Mouse (Mus musculus): ENCODE results near the gene Ifnar1. TPM values are rescaled to one million over a fixed set of nuclear protein-coding genes. Genes with fewer than 3 reads are reported as not detected.
"Not testable (repeated sequence)": the region's sequence is repeated elsewhere in the genome, so short reads cannot be mapped to it uniquely, and the experiment has no call there.

Ifnar1 gene
- total RNA-seq (2021), result 80.3 and 82.7 TPM in 2 replicates
- long read RNA-seq, experiment 1, transcript Ifnar1-201 (11 exons, 3,909 nt), result major isoform, 29 of 40 reads
- long read RNA-seq, experiment 1, partial matches to known transcripts, result 2 of 40 reads
- long read RNA-seq, experiment 1, other reads (novel, unspliced or antisense), result 7 of 40 reads
- long read RNA-seq, experiment 2, transcript Ifnar1-201 (11 exons, 3,909 nt), result major isoform, 19 of 31 reads
- long read RNA-seq, experiment 2, partial matches to known transcripts, result 4 of 31 reads
- long read RNA-seq, experiment 2, other reads (novel, unspliced or antisense), result 6 of 31 reads

GRCm38 (mm10) chr16:91484808-91485700 is at the start of gene Ifnar1:
Gene Ifnar1, plus strand, starts transcription at chr16:91485238.
- DNase-seq, result peak; percentile 100

GRCm38 (mm10) chr16:91438081-91438480 is 47.0 kb upstream of the Ifnar1 start:
- DNase-seq, result no peak

GRCm38 (mm10) chr16:91438599-91438998 is 46.4 kb upstream of the Ifnar1 start:
- not testable (repeated sequence) for DNase-seq

DNA sequence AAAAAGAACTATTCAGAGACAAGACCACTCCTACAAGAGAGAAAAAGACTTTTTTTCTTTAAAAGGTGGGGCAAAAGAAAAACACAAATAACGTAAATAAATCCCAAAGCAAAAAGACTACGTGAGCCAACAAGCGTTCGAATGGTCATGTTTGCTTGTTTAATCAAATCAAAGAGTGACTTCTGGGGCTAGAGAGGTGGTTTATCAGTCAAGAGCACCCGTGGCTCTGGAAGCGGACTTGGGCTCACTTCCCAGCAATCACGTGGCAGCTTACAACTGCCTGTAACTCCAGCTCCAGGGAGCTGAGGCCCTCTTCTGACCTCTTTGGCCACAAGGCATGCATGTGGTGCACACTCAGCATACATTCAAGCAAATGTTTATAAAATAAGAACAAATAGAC is 43.7 kb upstream of the Ifnar1 start:
- DNase-seq, result peak; percentile 76

- DNase-seq, result no peak
Measured at GRCm38 (mm10) chr16:91441811-91442240, 43.2 kb upstream of the Ifnar1 start.

DNA sequence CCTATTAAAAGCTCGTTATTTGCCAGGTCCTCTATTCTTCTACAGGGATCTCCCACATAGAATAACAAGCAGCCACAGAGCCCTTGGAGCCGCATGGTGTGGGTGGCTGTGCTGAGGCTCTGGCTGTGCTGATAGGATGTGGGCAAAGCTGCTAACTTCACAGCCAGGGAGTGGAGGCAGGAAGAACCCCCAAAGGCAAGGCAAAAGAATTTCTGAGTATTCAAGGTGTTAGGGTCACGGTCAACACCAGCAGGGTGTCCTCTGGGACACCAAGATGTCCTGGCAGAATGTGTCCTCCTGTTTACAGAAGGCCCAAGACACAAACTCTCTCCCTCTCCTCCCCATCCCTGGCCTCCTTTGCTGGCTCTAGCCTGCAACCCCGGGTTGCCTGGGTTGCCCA is 42.6 kb upstream of the Ifnar1 start:
- DNase-seq, result no peak

DNA sequence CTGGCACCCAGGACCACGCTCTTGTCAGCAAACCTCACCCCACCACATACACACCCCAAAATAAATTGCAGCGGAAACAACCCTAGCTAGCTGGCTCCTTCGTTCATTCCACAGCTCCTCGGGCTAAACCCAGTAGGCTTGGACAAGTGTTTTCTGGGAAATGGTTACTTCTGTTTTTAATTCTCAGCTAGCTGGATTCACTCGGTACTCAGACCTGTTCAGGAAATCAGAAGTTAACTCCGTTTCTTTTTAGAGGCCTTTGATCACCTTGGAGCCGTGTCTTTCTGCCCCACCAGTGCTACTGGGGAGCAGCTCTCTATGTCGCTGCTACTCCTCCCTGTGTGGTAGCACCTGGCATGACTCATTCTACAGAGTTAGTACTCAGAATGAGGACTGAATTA is 41.8 kb upstream of the Ifnar1 start:
- DNase-seq, result no peak

- DNase-seq, result no peak
Measured at GRCm38 (mm10) chr16:91444847-91445246, 40.2 kb upstream of the Ifnar1 start.

- DNase-seq, result no peak
Measured at GRCm38 (mm10) chr16:91445566-91445965, 39.5 kb upstream of the Ifnar1 start.

DNA sequence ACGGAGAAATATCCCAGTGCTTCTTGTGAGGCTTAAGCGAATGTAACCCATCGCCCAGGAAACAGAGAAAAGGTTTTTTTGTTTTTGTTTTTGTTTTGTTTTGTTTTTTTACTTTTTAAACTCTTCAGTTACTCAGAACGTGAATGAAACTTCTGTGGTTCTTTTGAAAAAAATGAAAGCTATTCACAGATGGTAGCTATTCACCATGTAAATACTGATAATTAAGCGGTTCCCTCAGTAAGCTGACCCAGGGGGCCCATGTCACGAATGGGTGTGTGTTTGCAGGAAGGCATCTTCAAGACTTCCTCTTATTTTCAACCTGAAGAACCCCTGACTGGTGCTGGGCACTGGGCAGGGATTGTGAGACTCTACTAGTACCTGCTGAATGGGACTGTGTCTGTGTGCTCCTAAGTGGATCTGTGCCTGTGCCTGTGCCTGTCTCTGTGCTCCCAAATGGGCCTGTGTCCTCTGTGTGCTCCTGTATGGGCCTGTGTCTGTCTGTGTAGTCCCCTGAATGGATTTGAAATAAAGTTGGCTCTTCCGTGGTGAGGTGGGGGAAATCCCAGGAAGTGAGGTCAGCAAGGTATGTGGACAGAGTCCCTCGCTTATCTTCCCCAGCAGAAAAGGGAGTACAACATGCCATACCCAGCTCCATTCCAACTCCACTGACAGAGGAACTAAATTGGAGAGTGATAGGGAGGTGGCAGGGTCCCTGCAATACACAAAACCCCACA is 38.1 kb upstream of the Ifnar1 start:
- DNase-seq, result no peak

DNA sequence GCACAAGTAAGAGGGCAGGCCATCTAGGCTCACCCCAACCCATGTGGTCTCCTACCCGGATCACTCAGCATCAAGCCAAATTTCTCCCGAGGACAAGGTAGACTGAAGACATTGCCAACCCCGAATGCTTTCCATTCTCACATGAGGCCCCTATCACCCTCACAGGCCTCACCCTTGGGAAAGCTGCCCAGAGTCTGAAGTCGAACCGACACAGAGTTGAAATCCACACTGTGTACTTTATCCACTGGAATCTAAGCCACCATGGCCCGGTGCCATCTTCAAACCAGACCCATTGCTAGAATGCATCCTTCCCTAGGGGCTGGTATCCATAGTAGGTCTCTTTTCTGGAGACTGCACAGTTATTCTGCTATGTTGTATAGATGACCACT is 37.5 kb upstream of the Ifnar1 start:
- DNase-seq, result peak; percentile 56

DNA sequence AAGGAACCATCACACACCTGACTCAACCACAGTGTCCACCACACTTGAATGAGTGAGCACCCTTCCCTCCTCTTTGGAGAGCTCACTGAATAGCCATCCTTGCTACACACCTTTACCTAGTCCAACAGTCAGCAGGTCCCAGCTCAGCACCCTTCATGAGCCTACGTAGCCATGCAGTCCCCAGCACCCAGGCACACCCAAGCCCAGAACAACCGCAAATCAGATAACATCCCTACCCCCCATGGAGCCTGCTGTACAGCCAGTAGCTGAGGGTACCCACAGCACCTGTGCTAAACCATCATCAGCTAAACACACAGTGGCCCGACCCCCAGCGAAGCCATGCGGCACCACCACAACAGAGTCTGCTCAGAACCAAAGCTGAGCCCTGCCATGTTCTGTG is 37.0 kb upstream of the Ifnar1 start:
- no peak for DNase-seq

- DNase-seq, result no peak
Measured at GRCm38 (mm10) chr16:91448895-91449294, 36.1 kb upstream of the Ifnar1 start.

DNA sequence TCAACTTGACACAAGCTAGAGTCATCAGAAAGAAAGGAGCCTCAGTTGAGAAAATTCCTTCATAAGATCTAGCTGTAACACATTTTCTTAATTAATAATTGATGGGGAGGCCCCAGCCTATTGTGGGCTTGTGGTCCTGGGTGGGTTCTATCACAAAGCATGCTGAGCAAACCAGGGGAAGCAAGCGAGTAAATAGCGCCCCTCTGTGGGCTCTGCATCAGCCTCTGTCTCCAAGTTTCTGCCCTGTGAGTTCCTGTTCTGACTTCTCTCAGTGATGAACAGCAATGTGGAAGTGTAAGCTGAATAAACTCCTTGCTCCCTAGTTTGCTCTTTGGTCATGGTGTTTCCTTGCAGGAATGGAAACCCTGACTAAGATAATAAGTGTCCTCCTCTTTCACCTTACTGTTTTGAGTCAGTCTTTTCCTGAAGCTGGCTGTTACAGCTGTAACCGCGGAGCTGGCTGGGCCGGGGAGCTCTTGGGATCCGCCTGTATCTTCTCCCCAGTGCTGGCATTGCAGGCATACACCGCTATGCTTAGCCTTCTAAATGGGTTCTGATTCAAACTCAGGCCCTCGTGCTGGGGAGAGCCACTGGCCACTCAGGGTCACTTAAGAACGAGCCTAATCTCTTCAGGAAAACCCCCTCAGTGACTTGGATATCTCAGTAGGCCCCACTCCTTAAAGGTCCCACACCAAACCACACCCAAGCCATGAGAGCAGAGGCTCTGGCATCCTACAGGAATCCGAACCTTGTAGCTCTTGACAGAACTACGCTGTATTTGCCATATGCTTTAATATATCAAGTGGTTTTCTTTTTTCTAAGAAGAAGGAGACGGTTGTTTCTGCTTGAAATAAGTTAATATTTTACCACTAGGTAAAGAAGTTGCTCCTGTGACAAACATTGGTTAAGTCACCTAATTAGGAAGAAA is 34.6 kb upstream of the Ifnar1 start:
- no peak for DNase-seq

DNA sequence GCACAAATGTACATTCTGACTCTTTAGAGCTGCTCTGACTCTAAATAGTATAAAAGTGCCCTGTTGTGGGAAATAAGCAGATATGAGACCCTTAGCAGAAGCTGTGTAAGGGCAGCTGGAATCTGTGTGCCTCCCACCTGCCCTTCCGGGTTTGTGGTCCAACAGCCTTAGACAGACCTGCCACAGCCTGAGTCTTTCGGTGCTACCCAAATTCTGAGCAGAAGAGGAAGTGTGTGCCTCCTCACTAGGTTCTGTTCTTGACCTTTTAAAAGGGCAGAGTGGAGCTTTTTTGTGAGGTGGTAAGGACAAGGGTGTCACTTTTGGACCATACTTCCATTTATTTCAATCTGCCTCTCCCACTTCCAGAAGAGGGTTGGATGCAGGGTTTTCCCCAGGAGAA is 33.1 kb upstream of the Ifnar1 start:
- DNase-seq, result no peak

GRCm38 (mm10) chr16:91452363-91452896 is 32.6 kb upstream of the Ifnar1 start:
- peak; percentile 61 for DNase-seq

DNA sequence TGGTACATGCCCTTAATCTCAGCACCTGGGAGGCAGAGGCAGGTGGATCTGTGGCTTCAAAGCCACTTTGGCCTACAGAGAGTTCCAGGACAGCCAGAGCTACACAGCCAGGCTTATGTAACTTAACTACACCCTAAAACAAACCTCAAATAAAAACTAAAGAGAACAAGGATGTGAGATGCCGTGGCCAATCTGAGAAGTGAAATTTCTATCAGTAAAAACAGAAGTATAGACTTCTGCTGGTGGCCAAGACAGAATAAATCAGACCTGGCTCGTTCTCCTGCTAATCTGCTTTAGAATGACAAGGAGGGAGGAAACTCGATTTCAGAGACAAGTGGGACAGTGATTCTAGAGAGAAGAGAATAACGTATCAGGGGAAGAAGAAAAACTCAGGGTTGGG is 29.2 kb upstream of the Ifnar1 start:
- DNase-seq, result no peak

DNA sequence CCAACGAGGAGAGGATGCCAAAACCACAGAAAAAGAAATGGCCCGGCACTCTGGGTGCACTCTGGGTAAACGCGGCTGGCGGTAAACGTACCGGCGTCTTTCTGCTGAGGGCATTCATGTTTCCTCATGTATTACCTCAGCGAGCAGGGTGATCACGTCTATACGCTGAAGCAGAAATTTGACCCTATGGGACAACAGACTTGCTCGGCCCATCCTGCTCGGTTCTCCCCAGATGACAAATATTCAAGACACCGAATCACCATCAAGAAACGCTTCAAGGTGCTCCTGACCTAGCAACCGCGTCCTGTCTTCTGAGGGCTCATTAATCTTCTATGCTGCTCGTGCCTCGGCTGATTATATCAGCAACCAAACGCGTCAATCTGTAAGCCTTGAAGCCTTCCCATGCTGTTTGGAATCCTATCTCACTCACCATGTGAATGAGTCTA is 26.7 kb upstream of the Ifnar1 start:
- no peak for DNase-seq

DNA sequence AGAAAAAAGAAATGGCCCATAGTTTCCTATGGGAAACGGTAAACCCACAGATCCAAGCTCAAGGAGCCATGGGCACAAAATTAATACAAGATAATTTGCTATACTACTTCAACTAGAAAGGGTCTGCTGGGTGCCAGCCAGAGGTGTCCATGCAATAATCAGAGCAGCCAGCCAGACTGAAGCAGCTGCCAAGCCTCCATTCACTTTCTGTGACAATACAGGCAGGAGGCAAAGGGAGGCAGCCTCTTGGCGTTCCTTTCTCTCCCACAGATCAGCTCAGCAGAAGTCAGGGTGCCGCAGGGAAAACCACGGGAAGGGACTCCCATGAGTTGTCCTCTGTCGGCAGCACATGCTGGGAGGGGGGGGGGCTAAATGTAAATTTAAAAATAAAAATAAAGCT is 26.1 kb upstream of the Ifnar1 start:
- peak; percentile 45 for DNase-seq

DNA sequence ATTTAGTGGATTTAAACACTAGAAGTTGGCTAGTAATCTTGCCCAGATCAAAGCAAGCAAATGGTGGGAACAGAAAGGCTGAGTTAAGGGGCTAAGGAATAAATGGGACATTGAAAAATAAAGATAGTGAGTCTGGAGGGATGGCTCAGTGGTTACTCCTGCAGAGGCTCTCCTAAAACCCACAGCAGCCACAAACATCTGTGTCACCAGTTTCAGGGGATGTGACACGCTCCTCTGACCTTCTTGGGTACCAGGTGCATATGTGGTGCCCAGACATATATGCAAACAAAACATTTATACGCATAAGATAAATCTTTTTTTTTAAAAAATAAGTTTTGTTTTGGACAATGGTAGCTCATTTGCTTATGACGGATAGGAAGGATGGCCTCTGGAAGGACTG is 25.6 kb upstream of the Ifnar1 start:
- no peak for DNase-seq

GRCm38 (mm10) chr16:91459841-91460370 is 25.1 kb upstream of the Ifnar1 start:
- DNase-seq, result peak; percentile 43
